In the genomic region with DNA sequence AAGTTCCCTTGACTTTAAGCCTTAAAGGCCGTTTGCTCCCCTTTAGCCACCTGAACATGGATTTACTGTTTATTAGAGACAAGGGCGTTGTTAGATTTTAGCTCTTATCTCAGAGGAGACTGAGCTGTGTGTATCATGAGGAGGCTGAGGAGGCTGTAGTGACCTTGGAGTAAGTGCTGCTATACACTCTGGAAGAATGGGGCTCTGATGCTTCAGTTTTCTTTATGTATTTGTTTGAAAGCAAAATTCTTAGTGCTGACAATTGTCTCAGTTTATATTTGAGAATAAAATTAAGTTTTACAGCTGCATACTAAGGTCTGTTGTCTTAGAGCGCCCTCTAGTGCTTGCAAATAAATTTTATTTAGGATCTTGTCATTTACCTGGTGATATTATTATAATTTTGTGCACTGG, we compare ENCODE assay signal across 8 mouse cellular contexts. TPM values are rescaled to one million over a fixed set of nuclear protein-coding genes. Genes with fewer than 3 reads are reported as not detected.
DNase-seq lines count a peak whose midpoint lies in the region; ATAC-seq and TF ChIP-seq lines count a peak whose summit lies in the region.

No protein-coding gene starts in this region.

- DNase-seq in cerebellum, adult 9-10 months = peak; percentile 54
- no peak for DNase-seq in cerebellum, adult 11-12 months
- peak; percentile 42 to 45 for DNase-seq in left cerebral cortex, postnatal 25 days (ENCODE audit: low spot score in 2 of 2)
- no peak for DNase-seq in left cerebral cortex, postnatal 36 days (ENCODE audit: low spot score in 2 of 2)
- peak; percentile 65 for DNase-seq in c-Kit-negative CD71-positive TER-119-positive erythroid progenitor cells, embryonic 14.5 days (ENCODE audit: low read depth, low spot score)
- DNase-seq in skeletal muscle tissue, adult 2 months (ENCODE audit: low read depth, low spot score) = peak; percentile 42
- no peak for DNase-seq in gastrocnemius, postnatal 10 days

- no peak for ATAC-seq in intestine, postnatal 0 days

- no peak overlapping the region for H3K27ac ChIP-seq in intestine, postnatal 0 days (ENCODE audit: low read depth, low read length)

- no peak overlapping the region for H3K4me2 ChIP-seq in intestine, postnatal 0 days (replicated peaks; ENCODE audit: low read depth)

- TF ChIP-seq CTCF in intestine, postnatal 0 days (IDR thresholded peaks at IDR 0.05; ENCODE audit: low read depth) = peak; percentile 84

- no peaks in the 10 kb centered on the region for H3K9me3 ChIP-seq in intestine, postnatal 0 days (ENCODE audit: control insufficient read depth)

- intact Hi-C loops in left cerebral cortex, postnatal 25 days (cut with DNase I) = loop anchor here (5.0 kb wide), 2 partner anchors 277 to 352 kb away; a partner anchor contains a TSS
- intact Hi-C loops in left cerebral cortex, postnatal 36 days (cut with DNase I) = loop anchor here (2.0 kb wide), 2 partner anchors 275 to 353 kb away; no protein-coding TSS in a partner anchor

- H3K4me3 ChIP-seq in intestine, postnatal 0 days (ENCODE audit: low read depth, low read length) = no peak overlapping the region

- H3K9ac ChIP-seq in intestine, postnatal 0 days (ENCODE audit: low read depth, low read length) = no peak overlapping the region

- no peaks in the 10 kb centered on the region for H3K4me1 ChIP-seq in intestine, postnatal 0 days (replicated peaks; ENCODE audit: control insufficient read depth, insufficient read depth, low read length)

- H3K36me3 ChIP-seq in intestine, postnatal 0 days (ENCODE audit: control insufficient read depth, insufficient read depth) = no peaks in the 10 kb centered on the region

- no peaks in the 10 kb centered on the region for H3K27me3 ChIP-seq in intestine, postnatal 0 days (replicated peaks; ENCODE audit: control insufficient read depth, insufficient read depth, low read length)

- WGBS in intestine, postnatal 0 days = 21% methylated on average over 3 of the region's 3 CpGs

RNA-seq across cellular contexts. Expression of a gene that starts 35.6 kb away (rescaled TPM):
- 10 to 100 TPM; 47.4 to 48.1 TPM for total RNA-seq in left cerebral cortex, postnatal 25 days (2021)
- total RNA-seq in left cerebral cortex, postnatal 36 days (2021) = 10 to 100 TPM; 49.5 to 52.9 TPM
- 33.7 and 35.5 TPM in 2 replicates for polyA plus RNA-seq in intestine, postnatal 0 days (2015; fragmentation: Nextera tagmentation; extraction: Ambion mirVana)
- total RNA-seq in gastrocnemius, postnatal 10 days (2021) = 10 to 100 TPM; 26.8 to 27.9 TPM

Comparison
In these comparisons a context has a peak if more than half of its experiments do, and no peak if none do; other contexts are left out.
1. DNase-seq: peak in cerebellum, adult 9-10 months (single experiment), left cerebral cortex, postnatal 25 days (2 of 2), c-Kit-negative CD71-positive TER-119-positive erythroid progenitor cells, embryonic 14.5 days (single experiment) and skeletal muscle tissue, adult 2 months (single experiment); none in cerebellum, adult 11-12 months (single experiment), left cerebral cortex, postnatal 36 days (0 of 2) and gastrocnemius, postnatal 10 days (single experiment).